Mouse (Mus musculus) CH12.LX (cell line): Measurements from ENCODE around the gene Dagla.
A peak's percentile ranks its signal among the peaks of the same experiment; 100 is the strongest.

Experiments
- CHD1 ChIP-seq: IDR thresholded peaks from 2 replicates; pipeline ENCODE4 v1.6.1; 2012; ENCODE audit warnings: low read depth, low read length, improper control_type of control experiment, inconsistent platforms
- CTCF ChIP-seq, 2 experiments: IDR thresholded peaks in 1 of 2; conservative IDR thresholded peaks in 1 of 2; 2 replicates each; pipeline ENCODE4 v1.5.1; 2011 to 2012; ENCODE audit warnings: low read depth in 2 of 2, low read length in 2 of 2, improper control_type of control experiment in 1 of 2, inconsistent platforms in 1 of 2, mild to moderate bottlenecking in 1 of 2, moderate library complexity in 1 of 2
- EP300 ChIP-seq: IDR thresholded peaks from 2 replicates; pipeline ENCODE4 v1.6.1; 2011; ENCODE audit warnings: low read length, improper control_type of control experiment
- GABPA ChIP-seq: IDR thresholded peaks from 2 replicates; pipeline ENCODE4 v1.6.1; 2012; ENCODE audit warnings: low read depth, low read length, improper control_type of control experiment, inconsistent platforms; ENCODE audit not compliant: insufficient replicate concordance
- IRF4 ChIP-seq: IDR thresholded peaks from 2 replicates; pipeline ENCODE4 v1.6.1; 2014; ENCODE audit warnings: low read depth, mild to moderate bottlenecking, inconsistent platforms, low read length, improper control_type of control experiment
- MAX ChIP-seq: IDR thresholded peaks from 2 replicates; pipeline ENCODE4 v1.6.1; 2011; ENCODE audit warnings: low read length, improper control_type of control experiment
- NELFE ChIP-seq: IDR thresholded peaks from 2 replicates; pipeline ENCODE4 v1.6.1; 2011; ENCODE audit warnings: low read depth, low read length, improper control_type of control experiment
- PAX5 ChIP-seq: IDR thresholded peaks from 2 replicates; pipeline ENCODE4 v1.6.1; 2012; ENCODE audit warnings: low read length, inconsistent platforms, mixed read lengths
- POLR2A ChIP-seq: IDR thresholded peaks from 2 replicates; pipeline ENCODE4 v1.6.1; 2011; ENCODE audit warnings: low read depth, mild to moderate bottlenecking, improper control_type of control experiment, low read length
- ZNF384 ChIP-seq: IDR thresholded peaks from 2 replicates; pipeline ENCODE4 v1.6.1; 2012; ENCODE audit warnings: low read depth, low read length, improper control_type of control experiment, inconsistent platforms

GRCm38 (mm10) chr19:10305640-10306039 is 963 bp upstream of the Dagla start:
- TF ChIP-seq CTCF (conservative IDR thresholded peaks at IDR 0.05 in 1 of 2, IDR thresholded peaks at IDR 0.05 in 1 of 2; ENCODE audit: low read depth in 2 of 2, low read length in 2 of 2), result no peak
- TF ChIP-seq PAX5, result no peak
- peak; percentile 95 for TF ChIP-seq IRF4
- TF ChIP-seq CHD1, result no peak
- TF ChIP-seq NELFE, result no peak
- peak; percentile 58; the same call in 1 of the 2 replicates for TF ChIP-seq EP300
- TF ChIP-seq GABPA, result peak; percentile 58; the same call in 1 of the 2 replicates
- no peak for TF ChIP-seq ZNF384
- TF ChIP-seq MAX, result no peak
- no peak for TF ChIP-seq POLR2A
